In the genomic region with DNA sequence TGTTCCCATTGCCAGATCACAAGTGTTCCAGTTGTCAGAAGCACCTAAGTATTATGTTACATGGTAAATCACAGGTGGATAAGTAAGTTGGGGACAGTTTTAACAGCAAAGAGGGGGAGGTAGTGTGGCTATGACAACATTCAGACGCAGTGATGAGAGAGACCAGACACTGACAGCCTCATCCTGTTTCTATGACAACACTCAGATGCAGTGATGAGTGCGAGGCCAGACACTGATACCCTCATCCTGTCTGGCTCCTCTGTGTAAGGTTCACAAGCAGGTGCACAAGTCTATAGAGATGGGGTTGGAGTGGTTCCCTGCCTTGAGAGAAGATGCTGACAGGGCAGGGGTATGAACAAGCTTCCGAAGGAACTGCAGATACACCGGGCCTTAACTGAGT, we compare ENCODE assay signal across 27 mouse cellular contexts. TPM values are rescaled to one million over a fixed set of nuclear protein-coding genes. Genes with fewer than 3 reads are reported as not detected.
DNase-seq lines count a peak whose midpoint lies in the region; ATAC-seq lines count a peak whose summit lies in the region.
"Had no signal": no experiment of that assay in that cellular context is flagged by ENCODE, and none has a peak within 500 bp of the region (broad histone marks: within the 10 kb centered on the region; RNA-seq: fewer than 3 reads in every experiment).

No protein-coding gene starts in this region.

- 96% methylated on average over 4 of the region's 4 CpGs for WGBS in neural tube, embryonic 13.5 days
- WGBS in kidney, embryonic 14.5 days: 69% methylated on average over 4 of the region's 4 CpGs

- no peak overlapping the region for H3K4me2 ChIP-seq in neural tube, embryonic 13.5 days
- no peak overlapping the region for H3K4me2 ChIP-seq in kidney, embryonic 14.5 days (replicated peaks; ENCODE audit: low read depth, low read length)
- H3K4me2 ChIP-seq: embryonic facial prominence, embryonic 13.5 days; embryonic facial prominence, embryonic 15.5 days; forebrain, embryonic 12.5 days had no signal

- H3K27me3 ChIP-seq in neural tube, embryonic 13.5 days: no peaks in the 10 kb centered on the region
- H3K27me3 ChIP-seq in kidney, embryonic 14.5 days (ENCODE audit: control insufficient read depth, insufficient read depth, low read length): no peaks in the 10 kb centered on the region
- H3K27me3 ChIP-seq: CH12.LX; embryonic facial prominence, embryonic 13.5 days; embryonic facial prominence, embryonic 15.5 days; forebrain, embryonic 12.5 days; Patski had no signal

- peaks cover 72% of the 10 kb centered on the region for H3K36me3 ChIP-seq in neural tube, embryonic 13.5 days
- H3K36me3 ChIP-seq in kidney, embryonic 14.5 days (ENCODE audit: control insufficient read depth, insufficient read depth, low read length): peaks cover 13% of the 10 kb centered on the region; the same call in 1 of the 2 replicates

- no peak for DNase-seq in neural tube, embryonic 10.5 days (ENCODE audit: extremely low spot score, low spot score)
- no peak for DNase-seq in frontal cortex, postnatal 10 days (ENCODE audit: low spot score in 2 of 2)
- DNase-seq: adrenal gland, adult 2 months; adrenal gland, postnatal 10 days; adrenal gland, postnatal 25 days; B cell, adult 2 months; cerebellum, adult 11 months; cerebellum, adult 18-20 months; cerebellum, adult 8-10 months; cerebellum, adult 9-11 months; cerebellum, postnatal 14 days; cerebellum, postnatal 36 days; embryo, embryonic 11 days had no signal

- no peak for ATAC-seq in neural tube, embryonic 13.5 days (ENCODE audit: low read depth)
- peak; percentile 58 for ATAC-seq in activated CD4-positive, CD25-positive, alpha-beta regulatory T cell, adult 4 months
- ATAC-seq in inflammation-experienced regulatory T-cells, adult 6 months: peak; percentile 56
- no peak for ATAC-seq in kidney, embryonic 14.5 days (ENCODE audit: low FRiP score, low TSS enrichment)
- ATAC-seq: forebrain, embryonic 14.5 days; forebrain, embryonic 16.5 days; Patski had no signal

- H3K9ac ChIP-seq in neural tube, embryonic 13.5 days: 0 out of 2 replicates have a peak overlapping the region, but pooled peaks have one; percentile 8
- no peak overlapping the region for H3K9ac ChIP-seq in kidney, embryonic 14.5 days (ENCODE audit: low read depth, low read length)
- H3K9ac ChIP-seq: embryonic facial prominence, embryonic 13.5 days; embryonic facial prominence, embryonic 15.5 days; forebrain, embryonic 12.5 days had no signal

- H3K4me1 ChIP-seq in neural tube, embryonic 13.5 days (replicated peaks): 0 out of 2 replicates have a peak, but pooled peaks cover 5% of the 10 kb centered on the region
- H3K4me1 ChIP-seq in kidney, embryonic 14.5 days (ENCODE audit: control insufficient read depth, insufficient read depth, low read length): no peaks in the 10 kb centered on the region
- H3K4me1 ChIP-seq: forebrain, embryonic 12.5 days had no signal

- H3K4me3 ChIP-seq in neural tube, embryonic 13.5 days: no peak overlapping the region
- H3K4me3 ChIP-seq in kidney, embryonic 14.5 days (ENCODE audit: low read length): no peak overlapping the region
- H3K4me3 ChIP-seq: embryonic facial prominence, embryonic 13.5 days; embryonic facial prominence, embryonic 15.5 days; erythroblast, embryonic 14.5 days; forebrain, embryonic 10.5 days; forebrain, embryonic 12.5 days had no signal

- H3K9me3 ChIP-seq in neural tube, embryonic 13.5 days: no peaks in the 10 kb centered on the region
- H3K9me3 ChIP-seq in kidney, embryonic 14.5 days (ENCODE audit: control insufficient read depth, low read length): no peaks in the 10 kb centered on the region
- H3K9me3 ChIP-seq: embryonic facial prominence, embryonic 13.5 days; embryonic facial prominence, embryonic 15.5 days; forebrain, embryonic 10.5 days; forebrain, embryonic 12.5 days; G1E had no signal

- no peak overlapping the region for H3K27ac ChIP-seq in neural tube, embryonic 13.5 days (replicated peaks)
- H3K27ac ChIP-seq in kidney, embryonic 14.5 days (ENCODE audit: low read depth, low read length): no peak overlapping the region
- H3K27ac ChIP-seq: embryonic facial prominence, embryonic 13.5 days; embryonic facial prominence, embryonic 15.5 days; forebrain, embryonic 10.5 days; forebrain, embryonic 12.5 days had no signal

RNA-seq across cellular contexts. Expression of a gene that starts 22.0 kb away (rescaled TPM):
- polyA plus RNA-seq in neural tube, embryonic 13.5 days (2015; fragmentation: Nextera tagmentation; extraction: Ambion mirVana): 68.7 and 69.0 TPM in 2 replicates
- 1 to 10 TPM; 7.0 to 7.8 TPM for polyA plus RNA-seq in activated CD4-positive, CD25-positive, alpha-beta regulatory T cell, adult 4 months (2017; shearing (Covaris generic))
- 10 to 100 TPM in 1 of 3 experiments, 1 to 10 TPM in 2; 5.7 to 10.2 (median 7.8) TPM for polyA plus RNA-seq in inflammation-experienced regulatory T-cells, adult 6 months (2017; shearing (Covaris generic))
- 38.4 and 46.3 TPM in 2 replicates for polyA plus RNA-seq in kidney, embryonic 14.5 days (2014; fragmentation: Nextera tagmentation; extraction: Ambion mirVana)

RNA-seq across cellular contexts. Expression of a gene that starts 24.3 kb away (rescaled TPM):
- polyA plus RNA-seq in neural tube, embryonic 13.5 days (2015; fragmentation: Nextera tagmentation; extraction: Ambion mirVana): 19.1 and 21.8 TPM in 2 replicates
- polyA plus RNA-seq in activated CD4-positive, CD25-positive, alpha-beta regulatory T cell, adult 4 months (2017; shearing (Covaris generic)): 1 to 10 TPM; 3.0 to 3.1 TPM
- polyA plus RNA-seq in inflammation-experienced regulatory T-cells, adult 6 months (2017; shearing (Covaris generic)): 1 to 10 TPM; 4.1 to 5.1 (median 4.6) TPM
- polyA plus RNA-seq in kidney, embryonic 14.5 days (2014; fragmentation: Nextera tagmentation; extraction: Ambion mirVana): 27.4 and 32.5 TPM in 2 replicates

Comparison
In these comparisons a context has a peak if more than half of its experiments do, and no peak if none do; other contexts are left out.
1. ATAC-seq: peak in activated CD4-positive, CD25-positive, alpha-beta regulatory T cell, adult 4 months (single experiment) and inflammation-experienced regulatory T-cells, adult 6 months (single experiment); none in neural tube, embryonic 13.5 days (single experiment) and kidney, embryonic 14.5 days (single experiment).